Mouse (Mus musculus): Measurements from ENCODE around the gene Slc44a2.

- TF ChIP-seq POLR2A (IDR thresholded peaks at IDR 0.05; ENCODE audit: low read depth, low read length) (no peak), CTCF (IDR thresholded peaks at IDR 0.05; ENCODE audit: borderline replicate concordance, insufficient read depth, low read length) (no peak)
These were observed 42.7 kb upstream of the Slc44a2 start for GRCm38 (mm10) chr9:21277776-21278175.

Data from embryonic fibroblast, embryonic 13.5 days (primary cell).